Mouse (Mus musculus) erythroid progenitor cell, adult 5-6 weeks (primary cell): Measurements from ENCODE around the gene Sppl3. TPM values are rescaled to one million over a fixed set of nuclear protein-coding genes. Genes with fewer than 3 reads are reported as not detected.

ENCODE experiments used
- ATAC-seq: replicated peaks from 2 replicates; pipeline ENCODE4 v1.8.0; 2016; ENCODE audit warnings: moderate number of reproducible peaks, mild to moderate bottlenecking, moderate TSS enrichment, inconsistent platforms; ENCODE audit not compliant: poor library complexity, low FRiP score, severe bottlenecking
- total RNA-seq, 2 experiments: library from RNA; stranded (forward) in 1 of 2; stranded (reverse) in 1 of 2; fragments of 150-400 nt in 1 of 2; fragments of 186-747, 209-891 nt in 1 of 2; gene quantifications; 2 replicates each; pipeline versions ENCODE4 v1.2.3 to v1.2.4; 2015 to 2017; ENCODE audit warnings: low replicate concordance in 2 of 2

Sppl3 gene
- total RNA-seq (2015; ENCODE audit: low replicate concordance) (69.2 and 99.5 TPM in 2 replicates), total RNA-seq (2017; ENCODE audit: low replicate concordance) (73.7 and 92.4 TPM in 2 replicates)

GRCm38 (mm10) chr5:115010577-115011216 is at the start of gene Sppl3:
TSS of gene Sppl3 (plus strand) at chr5:115011137.
- peak; percentile 69 for ATAC-seq

GRCm38 (mm10) chr5:114961590-114962360 is 49.2 kb upstream of the Sppl3 start:
- no peak for ATAC-seq

GRCm38 (mm10) chr5:114964315-114964966 is 46.5 kb upstream of the Sppl3 start:
- ATAC-seq, result no peak; the same call in 1 of the 2 replicates

- ATAC-seq, result no peak
Observed at GRCm38 (mm10) chr5:114964967-114965898, 45.7 kb upstream of the Sppl3 start.

- ATAC-seq, result no peak
Observed at GRCm38 (mm10) chr5:114967523-114968268, 43.2 kb upstream of the Sppl3 start.

GRCm38 (mm10) chr5:114968651-114969050 is 42.3 kb upstream of the Sppl3 start:
- ATAC-seq, result no peak

GRCm38 (mm10) chr5:114969064-114969463 is 41.9 kb upstream of the Sppl3 start:
- no peak for ATAC-seq

- no peak for ATAC-seq
Observed at GRCm38 (mm10) chr5:114969609-114970215, 41.2 kb upstream of the Sppl3 start.

GRCm38 (mm10) chr5:114970824-114971227 is 40.1 kb upstream of the Sppl3 start, which contains the start of gene Hnf1a:
TSS of gene Hnf1a (minus strand) at chr5:114971094.
- no peak for ATAC-seq

- no peak for ATAC-seq
Observed at GRCm38 (mm10) chr5:114972201-114972600, 38.7 kb upstream of the Sppl3 start.

GRCm38 (mm10) chr5:114973131-114973530 is 37.8 kb upstream of the Sppl3 start:
- ATAC-seq, result no peak

- no peak for ATAC-seq
Observed at GRCm38 (mm10) chr5:114976935-114977334, 34.0 kb upstream of the Sppl3 start.

- no peak for ATAC-seq
Observed at GRCm38 (mm10) chr5:114978473-114978872, 32.5 kb upstream of the Sppl3 start.

- ATAC-seq, result no peak
Observed at GRCm38 (mm10) chr5:114978888-114979249, 32.1 kb upstream of the Sppl3 start.

GRCm38 (mm10) chr5:114979250-114980121 is 31.5 kb upstream of the Sppl3 start:
- peak; percentile 96 for ATAC-seq

GRCm38 (mm10) chr5:114980122-114980748 is 30.7 kb upstream of the Sppl3 start:
- ATAC-seq, result peak; percentile 48

- no peak for ATAC-seq
Observed at GRCm38 (mm10) chr5:114982001-114982400, 28.9 kb upstream of the Sppl3 start.
